Mouse (Mus musculus) forebrain, embryonic 16.5 days (tissue): Measurements from ENCODE around the gene Rgs7bp. TPM values are rescaled to one million over a fixed set of nuclear protein-coding genes. Genes with fewer than 3 reads are reported as not detected.

Experiments
- ATAC-seq: fragments of 200-750 bp; cut with Nextera tagmentation; 2 replicates; pipeline ENCODE4 v1.8.0; 2017; ENCODE audit warnings: mild to moderate bottlenecking, moderate library complexity
- H3K27ac ChIP-seq: fragments of 300-500 bp; sonication (generic); 2 replicates; pipeline ENCODE4 v1.5.1; 2014; ENCODE audit warnings: low read length, control low read depth
- H3K27me3 ChIP-seq: fragments of 300-500 bp; sonication (generic); replicated peaks from 2 replicates; pipeline ENCODE4 v1.6.1; 2014; ENCODE audit warnings: low read length; ENCODE audit not compliant: control insufficient read depth, insufficient read depth
- H3K36me3 ChIP-seq: fragments of 300-500 bp; sonication (generic); 2 replicates; pipeline ENCODE4 v1.6.1; 2014; ENCODE audit not compliant: control insufficient read depth, insufficient read depth
- H3K4me1 ChIP-seq: fragments of 300-500 bp; sonication (generic); replicated peaks from 2 replicates; pipeline ENCODE4 v1.6.1; 2014; ENCODE audit warnings: low read length; ENCODE audit not compliant: control insufficient read depth, insufficient read depth
- H3K4me2 ChIP-seq: fragments of 300-500 bp; sonication (generic); 2 replicates; pipeline ENCODE4 v1.6.1; 2014; ENCODE audit warnings: mild to moderate bottlenecking, low read length, control low read depth
- H3K4me3 ChIP-seq: fragments of 300-500 bp; sonication (generic); replicated peaks from 2 replicates; pipeline ENCODE4 v1.5.1; 2014; ENCODE audit warnings: mild to moderate bottlenecking, low read length, control low read depth
- H3K9ac ChIP-seq: fragments of 300-500 bp; sonication (generic); replicated peaks from 2 replicates; pipeline ENCODE4 v1.6.1; 2014; ENCODE audit warnings: low read depth, low read length, control low read depth
- H3K9me3 ChIP-seq: fragments of 300-500 bp; sonication (generic); 2 replicates; pipeline ENCODE4 v1.6.1; 2016; ENCODE audit warnings: low read length; ENCODE audit not compliant: control insufficient read depth
- WGBS: fragments of 180-500 bp; shearing (Covaris S2); extraction: QIAGEN DNeasy Blood & Tissue Kit; methylation state at CpG from one replicate; pipeline ENCODE4 v1.1.7; 2014; 5-methylcytosine and 5-hydroxymethylcytosine counted together
- polyA plus RNA-seq: library from polyadenylated mRNA; unstranded; fragments of >200 nt; fragmentation: Nextera tagmentation; extraction: Ambion mirVana; gene quantifications from 2 replicates; pipeline ENCODE4 v1.2.1, GENCODE M21; 2015

The Rgs7bp gene
- polyA plus RNA-seq, 1 experiment from 2014 or later, result 6.8 TPM

DNA sequence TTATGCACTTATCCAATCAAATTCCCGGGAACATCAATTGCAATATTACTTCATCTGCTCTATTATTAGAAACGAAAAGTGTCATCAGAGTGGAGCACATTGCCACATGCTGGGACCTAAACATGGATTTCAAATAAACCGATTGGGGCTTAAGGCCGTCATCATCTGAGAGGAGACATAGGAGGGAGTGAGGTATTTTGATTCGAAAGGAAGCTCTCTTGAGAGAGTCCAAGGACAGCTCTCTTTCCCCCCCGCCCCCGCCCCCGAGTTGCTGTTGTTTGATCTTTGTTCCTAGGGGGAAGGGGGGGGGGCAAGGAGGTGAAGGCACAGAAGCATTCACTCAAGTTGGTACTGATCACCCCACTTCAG is 195 bp upstream of the Rgs7bp start:
- peaks cover 27% of the 10 kb centered on the region for H3K4me1 ChIP-seq
- H3K4me3 ChIP-seq, result peak overlapping the region; percentile 86
- no peaks in the 10 kb centered on the region for H3K36me3 ChIP-seq
- no peaks in the 10 kb centered on the region for H3K27me3 ChIP-seq
- peak overlapping the region; percentile 86 for H3K9ac ChIP-seq
- H3K9me3 ChIP-seq, result no peaks in the 10 kb centered on the region
- no peak; the same call in 1 of the 2 replicates for ATAC-seq
- H3K27ac ChIP-seq, result peak overlapping the region; percentile 91
- H3K4me2 ChIP-seq, result peak overlapping the region; percentile 93
- WGBS, result 0% methylated on average over 6 of the region's 8 CpGs

DNA sequence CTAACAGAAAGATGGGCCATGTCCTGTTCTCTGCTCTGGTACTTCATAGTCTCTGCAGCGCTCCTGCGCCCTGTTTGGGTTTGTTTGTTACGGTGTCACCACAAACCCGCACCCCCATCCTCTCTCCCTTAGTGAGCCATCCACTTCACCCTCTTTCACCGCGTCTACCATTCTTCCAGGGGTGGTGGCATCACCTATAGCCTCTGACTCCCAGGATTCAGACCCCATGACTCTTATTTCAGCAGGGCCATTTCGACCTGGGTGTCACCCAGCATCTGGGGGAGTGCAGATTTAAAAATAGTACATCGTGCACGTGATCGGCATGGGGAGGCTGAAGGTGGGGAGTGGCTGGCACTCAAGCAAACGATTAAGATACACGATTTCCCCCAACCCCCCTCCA is 1.1 kb downstream of the Rgs7bp start:
- H3K27ac ChIP-seq, result peak overlapping the region; percentile 91
- H3K36me3 ChIP-seq, result no peaks in the 10 kb centered on the region
- 1% methylated on average over 12 of the region's 12 CpGs for WGBS
- H3K4me3 ChIP-seq, result peak overlapping the region; percentile 86
- H3K9ac ChIP-seq, result peak overlapping the region; percentile 86
- no peaks in the 10 kb centered on the region for H3K27me3 ChIP-seq
- peak; percentile 16 for ATAC-seq
- H3K9me3 ChIP-seq, result no peaks in the 10 kb centered on the region
- H3K4me2 ChIP-seq, result peak overlapping the region; percentile 93
- H3K4me1 ChIP-seq, result peaks cover 27% of the 10 kb centered on the region

DNA sequence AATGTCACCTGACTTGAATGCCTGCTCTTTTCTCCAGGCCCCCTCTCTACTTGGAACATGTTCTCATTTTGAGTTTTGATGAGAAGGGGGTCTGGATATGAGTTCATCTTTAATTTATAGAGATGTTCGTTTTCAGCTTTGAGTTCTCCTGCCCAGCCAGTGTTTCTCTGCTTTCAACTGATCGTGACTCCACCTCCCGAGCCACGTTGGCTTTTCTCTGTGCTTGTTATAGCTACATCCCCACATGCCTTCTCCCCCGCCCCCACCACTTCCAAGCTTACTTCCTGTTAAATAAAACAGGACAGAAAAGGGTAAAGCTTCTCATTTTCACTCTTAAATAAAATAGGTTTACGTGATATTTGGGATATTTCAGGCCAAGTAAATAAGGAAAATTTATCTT is 3.3 kb downstream of the Rgs7bp start:
- H3K27ac ChIP-seq, result no peak overlapping the region
- peak overlapping the region; percentile 21; the same call in 1 of the 2 replicates for H3K4me2 ChIP-seq
- no peak overlapping the region for H3K9ac ChIP-seq
- WGBS, result 49% methylated on average over 6 of the region's 6 CpGs
- ATAC-seq, result no peak
- H3K9me3 ChIP-seq, result no peaks in the 10 kb centered on the region
- no peaks in the 10 kb centered on the region for H3K27me3 ChIP-seq
- H3K4me3 ChIP-seq, result no peak overlapping the region
- no peaks in the 10 kb centered on the region for H3K36me3 ChIP-seq
- peaks cover 27% of the 10 kb centered on the region for H3K4me1 ChIP-seq

DNA sequence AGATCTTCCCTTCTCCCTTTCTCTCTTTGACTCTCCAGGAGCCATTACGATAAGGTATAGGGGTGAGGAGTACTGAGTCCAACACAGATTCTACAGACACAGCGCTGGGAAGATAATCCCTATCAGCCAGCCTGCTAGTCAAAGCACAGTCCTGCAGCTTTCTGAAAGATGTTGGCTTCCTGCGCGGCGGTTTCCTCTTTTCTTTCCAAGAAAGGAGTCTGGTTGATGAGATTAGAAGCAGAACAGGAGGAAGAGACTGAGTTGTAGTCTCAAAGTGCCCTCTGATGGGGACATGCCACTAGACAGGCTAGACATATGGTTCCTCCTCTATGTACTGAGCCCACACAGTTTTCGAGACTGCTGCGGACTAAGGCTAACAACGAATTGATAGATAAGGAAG is 6.1 kb downstream of the Rgs7bp start:
- H3K36me3 ChIP-seq, result no peaks in the 10 kb centered on the region
- H3K4me1 ChIP-seq, result peaks cover 19% of the 10 kb centered on the region
- WGBS, result 74% methylated on average over 8 of the region's 8 CpGs
- H3K27me3 ChIP-seq, result no peaks in the 10 kb centered on the region
- H3K9me3 ChIP-seq, result no peaks in the 10 kb centered on the region
- H3K27ac ChIP-seq, result no peak overlapping the region
- H3K9ac ChIP-seq, result no peak overlapping the region
- H3K4me2 ChIP-seq, result no peak overlapping the region
- no peak for ATAC-seq
- H3K4me3 ChIP-seq, result no peak overlapping the region

DNA sequence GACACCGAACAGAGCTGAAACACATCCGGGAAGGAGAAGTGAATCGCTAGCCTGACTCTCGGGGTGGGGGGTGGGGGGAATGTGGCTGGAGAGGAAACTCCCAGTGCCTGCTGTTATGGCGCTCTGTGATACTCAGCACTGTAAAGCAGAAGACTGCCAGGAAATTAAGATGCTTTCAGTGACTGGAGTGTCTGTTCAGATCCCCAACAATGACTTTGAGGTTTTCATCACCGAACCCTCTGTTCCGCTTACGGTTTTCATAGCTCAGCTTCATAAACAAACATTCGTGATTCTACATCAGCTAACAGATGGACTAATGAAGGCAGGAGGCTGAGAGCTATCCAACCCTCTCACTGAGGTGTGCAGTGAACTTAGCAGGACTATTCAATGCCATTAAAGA is 7.4 kb downstream of the Rgs7bp start:
- ATAC-seq, result peak; percentile 23; the same call in 1 of the 2 replicates
- H3K9me3 ChIP-seq, result no peaks in the 10 kb centered on the region
- H3K27me3 ChIP-seq, result no peaks in the 10 kb centered on the region
- H3K9ac ChIP-seq, result no peak overlapping the region
- no peak overlapping the region for H3K27ac ChIP-seq
- H3K4me2 ChIP-seq, result no peak overlapping the region
- WGBS, result 61% methylated on average over 9 of the region's 9 CpGs
- H3K4me3 ChIP-seq, result no peak overlapping the region
- H3K4me1 ChIP-seq, result peaks cover 8% of the 10 kb centered on the region
- H3K36me3 ChIP-seq, result no peaks in the 10 kb centered on the region

DNA sequence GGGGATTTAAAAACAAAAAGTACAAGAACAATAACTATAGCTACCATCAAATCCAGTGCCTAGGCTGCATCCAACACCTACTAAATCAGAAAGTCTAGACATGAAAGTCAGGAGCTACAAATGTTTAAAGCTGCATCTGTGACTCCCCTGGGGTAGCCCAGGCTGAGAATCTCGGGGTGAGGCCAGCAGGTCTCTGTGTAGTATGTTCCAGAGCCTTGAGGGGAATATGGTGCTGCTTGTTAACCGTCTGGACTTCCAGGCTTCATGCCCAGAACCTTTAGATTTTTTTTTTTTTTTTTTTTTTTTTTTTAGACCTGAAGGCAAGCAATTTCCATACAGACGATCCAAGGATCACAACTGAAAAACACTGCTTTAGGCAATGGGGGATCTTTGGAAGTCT is 10.8 kb downstream of the Rgs7bp start:
- WGBS, result 29% methylated on average over 3 of the region's 3 CpGs
- no peak overlapping the region for H3K9ac ChIP-seq
- no peak overlapping the region for H3K4me3 ChIP-seq

DNA sequence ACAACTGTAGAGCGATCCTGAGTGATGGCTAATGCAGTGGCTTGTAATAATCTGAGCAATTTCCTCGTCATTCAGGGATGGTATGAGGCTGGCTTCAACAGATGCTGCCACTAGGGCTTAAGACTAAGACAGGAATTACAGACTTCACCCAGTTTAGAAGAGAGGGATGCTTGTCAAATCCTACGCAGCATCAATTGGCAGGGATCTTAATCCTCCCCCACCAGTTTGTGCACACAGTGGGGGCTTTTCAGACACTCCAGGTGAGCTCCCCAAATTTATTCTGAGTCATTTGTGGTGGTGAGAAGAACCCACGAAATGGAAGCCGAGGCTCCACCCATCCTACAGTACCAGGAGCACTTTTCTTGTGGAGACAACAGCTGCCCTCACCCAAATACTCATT is 16.4 kb downstream of the Rgs7bp start:
- no peak overlapping the region for H3K27ac ChIP-seq
- no peak overlapping the region for H3K4me2 ChIP-seq
- 67% methylated on average over 5 of the region's 5 CpGs for WGBS
- no peak for ATAC-seq
- no peaks in the 10 kb centered on the region for H3K36me3 ChIP-seq
- H3K9me3 ChIP-seq, result no peaks in the 10 kb centered on the region
- H3K4me1 ChIP-seq, result no peaks in the 10 kb centered on the region
- no peaks in the 10 kb centered on the region for H3K27me3 ChIP-seq
- H3K9ac ChIP-seq, result no peak overlapping the region
- no peak overlapping the region for H3K4me3 ChIP-seq

More for the DNA sequence above, 10.8 kb downstream of the Rgs7bp start:
- no peak overlapping the region for H3K27ac ChIP-seq
- no peaks in the 10 kb centered on the region for H3K36me3 ChIP-seq
- peak; percentile 67 for ATAC-seq
- H3K27me3 ChIP-seq, result no peaks in the 10 kb centered on the region
- H3K4me1 ChIP-seq, result no peaks in the 10 kb centered on the region
- no peak overlapping the region for H3K4me2 ChIP-seq
- no peaks in the 10 kb centered on the region for H3K9me3 ChIP-seq

DNA sequence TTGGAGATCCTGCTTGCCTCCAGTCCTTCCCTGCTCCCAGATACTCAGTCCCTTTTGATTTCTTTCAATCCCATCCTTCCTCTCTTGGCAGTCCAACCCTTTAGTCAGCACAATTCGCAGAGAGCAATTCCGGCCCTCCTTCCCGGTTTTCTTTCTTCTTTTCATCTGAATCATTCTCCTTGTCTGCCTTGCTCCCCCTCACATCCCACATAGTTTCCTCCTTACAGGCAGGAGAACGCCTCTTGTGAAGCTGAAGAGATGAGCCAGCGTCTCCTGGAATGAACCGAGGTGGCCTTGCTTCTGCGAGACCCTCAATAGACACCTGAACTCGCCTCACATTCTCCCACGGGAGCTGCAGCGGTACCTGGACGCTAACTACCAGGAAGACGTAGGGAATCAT is 16.9 kb downstream of the Rgs7bp start:
- WGBS, result 85% methylated on average over 12 of the region's 12 CpGs
- Histone ChIP-seq H3K4me2 (no peak overlapping the region), H3K4me3 (no peak overlapping the region), H3K36me3 (no peaks in the 10 kb centered on the region), H3K27me3 (no peaks in the 10 kb centered on the region), H3K9ac (no peak overlapping the region), H3K27ac (no peak overlapping the region), H3K9me3 (no peaks in the 10 kb centered on the region), H3K4me1 (no peaks in the 10 kb centered on the region)
- no peak for ATAC-seq

DNA sequence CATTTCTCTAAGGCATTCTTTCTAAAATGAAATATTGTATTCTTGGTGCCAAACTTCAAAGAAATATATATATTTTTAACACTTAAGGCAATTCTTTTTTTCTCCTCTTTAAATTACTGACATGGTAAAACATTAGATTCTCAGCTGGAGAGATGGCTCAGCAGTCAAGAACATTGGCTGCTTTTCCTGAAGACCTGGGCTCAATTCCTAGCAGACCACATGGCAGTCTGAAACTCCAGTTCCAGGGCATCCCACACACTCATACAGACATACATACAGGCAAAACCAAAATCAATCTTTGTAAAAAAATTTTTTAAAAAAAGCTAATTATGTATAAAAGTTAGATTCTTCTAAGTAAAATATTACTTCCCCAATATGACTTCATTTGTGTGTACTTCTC is 22.8 kb downstream of the Rgs7bp start:
- H3K36me3 ChIP-seq, result no peaks in the 10 kb centered on the region

DNA sequence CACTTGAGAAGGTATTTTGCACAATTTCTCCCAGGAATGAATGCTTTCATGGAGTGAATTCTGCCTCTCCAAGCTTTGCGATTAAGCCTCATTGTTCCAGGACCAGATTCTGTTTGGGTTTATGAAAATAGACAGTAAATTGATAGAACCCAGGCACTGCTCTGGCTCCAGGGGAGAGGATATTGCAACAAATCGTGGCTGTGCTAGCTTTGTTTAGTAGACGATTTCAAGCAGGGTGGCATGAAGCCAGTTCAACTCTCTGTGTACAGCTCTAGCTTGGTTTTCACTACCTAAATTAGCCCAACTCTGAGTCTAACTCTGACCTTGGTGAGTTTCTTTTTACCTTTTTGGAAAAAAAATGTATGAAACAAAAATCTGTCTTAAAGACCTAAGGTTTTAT is 26.5 kb downstream of the Rgs7bp start:
- WGBS, result 50% methylated on average over 3 of the region's 3 CpGs
- no peak for ATAC-seq
- H3K9me3 ChIP-seq, result no peaks in the 10 kb centered on the region

More for the DNA sequence above, 22.8 kb downstream of the Rgs7bp start:
- H3K4me1 ChIP-seq, result no peaks in the 10 kb centered on the region
- H3K27ac ChIP-seq, result no peak overlapping the region
- H3K4me2 ChIP-seq, result no peak overlapping the region
- no peaks in the 10 kb centered on the region for H3K9me3 ChIP-seq
- no peaks in the 10 kb centered on the region for H3K27me3 ChIP-seq
- H3K4me3 ChIP-seq, result no peak overlapping the region
- no peak overlapping the region for H3K9ac ChIP-seq
- ATAC-seq, result no peak

More for the DNA sequence above, 26.5 kb downstream of the Rgs7bp start:
- no peaks in the 10 kb centered on the region for H3K4me1 ChIP-seq
- no peaks in the 10 kb centered on the region for H3K36me3 ChIP-seq
- no peaks in the 10 kb centered on the region for H3K27me3 ChIP-seq
- no peak overlapping the region for H3K4me2 ChIP-seq
- no peak overlapping the region for H3K4me3 ChIP-seq
- no peak overlapping the region for H3K9ac ChIP-seq
- no peak overlapping the region for H3K27ac ChIP-seq
